Mouse (Mus musculus): ENCODE measurements around the gene Wfdc11.

- no peak for TF ChIP-seq POLR2A (IDR thresholded peaks at IDR 0.05; ENCODE audit: borderline replicate concordance, low read depth, low read length)
- no peak for TF ChIP-seq CTCF (IDR thresholded peaks at IDR 0.05; ENCODE audit: low read depth, low read length)
Observed at GRCm38 (mm10) chr2:164715005-164715404, 41.1 kb upstream of the Wfdc11 start, which contains the start of gene Spint5.
